Mouse (Mus musculus) fibroblast of lung, adult 2 months (primary cell): ENCODE data around the gene Nop53.

Experiments
- DNase-seq: peaks from one replicate; pipeline ENCODE4 v3.0.0-alpha.2; 2011; ENCODE audit warnings: low read depth

Gene Nop53

GRCm38 (mm10) chr7:15945721-15946536 lies at the start of gene Nop53:
Gene Nop53, minus strand, starts transcription at chr7:15946074.
- DNase-seq, result peak; percentile 96

GRCm38 (mm10) chr7:15993789-15994188 lies 47.9 kb upstream of the Nop53 start:
- DNase-seq, result no peak

GRCm38 (mm10) chr7:15993152-15993551 lies 47.3 kb upstream of the Nop53 start:
- no peak for DNase-seq

- DNase-seq, result no peak
Observed at GRCm38 (mm10) chr7:15991764-15992163, 45.9 kb upstream of the Nop53 start.

- no peak for DNase-seq
Observed at GRCm38 (mm10) chr7:15987661-15988356, 41.9 kb upstream of the Nop53 start.

- no peak for DNase-seq
Observed at GRCm38 (mm10) chr7:15982729-15983407, 37.0 kb upstream of the Nop53 start.

GRCm38 (mm10) chr7:15981538-15981937 lies 35.7 kb upstream of the Nop53 start:
- DNase-seq, result no peak

GRCm38 (mm10) chr7:15980246-15980645 lies 34.4 kb upstream of the Nop53 start:
- no peak for DNase-seq

- no peak for DNase-seq
Observed at GRCm38 (mm10) chr7:15975904-15976303, 30.0 kb upstream of the Nop53 start.

- no peak for DNase-seq
Observed at GRCm38 (mm10) chr7:15975451-15975850, 29.6 kb upstream of the Nop53 start.

GRCm38 (mm10) chr7:15974712-15975111 lies 28.8 kb upstream of the Nop53 start:
- DNase-seq, result no peak

- DNase-seq, result no peak
Observed at GRCm38 (mm10) chr7:15972247-15972646, 26.4 kb upstream of the Nop53 start.

- DNase-seq, result no peak
Observed at GRCm38 (mm10) chr7:15969674-15970073, 23.8 kb upstream of the Nop53 start.

- no peak for DNase-seq
Observed at GRCm38 (mm10) chr7:15968322-15968721, 22.4 kb upstream of the Nop53 start.

- peak; percentile 58 for DNase-seq
Observed at GRCm38 (mm10) chr7:15967312-15967711, 21.4 kb upstream of the Nop53 start, which contains the start of gene Ehd2. Gene Ehd2, minus strand, starts transcription at chr7:15967567.

- DNase-seq, result no peak
Observed at GRCm38 (mm10) chr7:15966489-15966888, 20.6 kb upstream of the Nop53 start.

- DNase-seq, result no peak
Observed at GRCm38 (mm10) chr7:15963798-15964652, 18.2 kb upstream of the Nop53 start.

GRCm38 (mm10) chr7:15962311-15963288 lies 16.7 kb upstream of the Nop53 start:
- peak; percentile 75 for DNase-seq

GRCm38 (mm10) chr7:15961798-15962197 lies 15.9 kb upstream of the Nop53 start:
- no peak for DNase-seq

- DNase-seq, result peak; percentile 65
Observed at GRCm38 (mm10) chr7:15961239-15961638, 15.4 kb upstream of the Nop53 start.
